Mouse (Mus musculus): ENCODE measurements around the gene Actr3.
"Not testable (repeated sequence)": the region's sequence is repeated elsewhere in the genome, so short reads cannot be mapped to it uniquely, and the experiment has no call there.

DNA sequence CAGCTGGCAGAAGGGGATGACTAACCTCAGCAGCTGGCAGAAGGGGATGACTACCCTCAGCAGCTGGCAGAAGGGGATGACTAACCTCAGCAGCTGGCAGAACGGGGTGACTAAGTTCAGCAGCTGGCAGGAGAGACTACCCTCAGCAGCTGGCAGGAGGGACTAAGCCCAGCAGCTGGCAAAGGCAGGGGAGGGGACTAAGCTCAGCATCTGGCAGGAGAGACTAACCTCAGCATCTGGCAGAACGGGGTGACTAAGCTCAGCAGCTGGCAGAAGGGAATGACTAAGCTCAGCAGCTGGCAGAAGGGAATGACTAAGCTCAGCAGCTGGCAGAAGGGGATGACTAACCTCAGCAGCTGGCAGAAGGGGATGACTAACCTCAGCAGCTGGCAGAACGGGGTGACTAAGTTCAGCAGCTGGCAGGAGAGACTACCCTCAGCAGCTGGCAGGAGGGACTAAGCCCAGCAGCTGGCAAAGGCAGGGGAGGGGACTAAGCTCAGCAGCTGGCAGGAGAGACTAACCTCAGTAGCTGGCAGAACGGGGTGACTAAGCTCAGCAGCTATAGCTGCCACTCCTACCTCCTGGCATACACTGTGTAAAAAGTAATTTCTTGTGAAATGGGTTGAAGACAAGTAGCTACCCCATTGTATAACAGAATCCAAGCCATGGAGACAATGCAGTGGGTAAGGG lies 45.3 kb downstream of the Actr3 start:
- TF ChIP-seq CTCF (IDR thresholded peaks at IDR 0.05; ENCODE audit: low read depth, low read length); POLR2AphosphoS5 (IDR thresholded peaks at IDR 0.05; ENCODE audit: insufficient replicate concordance, low read depth, low read length); GATA1 (IDR thresholded peaks at IDR 0.05; ENCODE audit: borderline replicate concordance, low read length): not testable (repeated sequence)
